Mouse (Mus musculus): ENCODE results near the gene Ncoa3. TPM values are rescaled to one million over a fixed set of nuclear protein-coding genes. Genes with fewer than 3 reads are reported as not detected.

Ncoa3 gene
- polyA plus RNA-seq, 2 experiments, result 17.8 to 25.5 TPM

GRCm38 (mm10) chr2:165982512-165983389 is 9.7 kb upstream of the Ncoa3 start:
- Histone ChIP-seq H3K9ac (ENCODE audit: low read depth, low read length, severe bottlenecking) (no peak overlapping the region), H3K27ac (replicated peaks; ENCODE audit: low read depth, low read length) (no peak overlapping the region), H3K27me3 (ENCODE audit: control insufficient read depth, insufficient read depth, low read length) (no peaks in the 10 kb centered on the region), H3K4me3 (replicated peaks; ENCODE audit: low read length) (no peak overlapping the region), H3K4me1 (ENCODE audit: control insufficient read depth, insufficient read depth, low read length) (peaks cover 5% of the 10 kb centered on the region; the same call in 1 of the 2 replicates), H3K4me2 (replicated peaks; ENCODE audit: low read depth, low read length, severe bottlenecking) (no peak overlapping the region), H3K9me3 (ENCODE audit: control insufficient read depth, low read length) (no peaks in the 10 kb centered on the region), H3K36me3 (ENCODE audit: control insufficient read depth, insufficient read depth, low read length) (no peaks in the 10 kb centered on the region)
- no peak for TF ChIP-seq POLR2A (IDR thresholded peaks at IDR 0.05; ENCODE audit: borderline replicate concordance, extremely low read depth, insufficient read depth, insufficient read length)
- DNase-seq (ENCODE audit: low spot score) (peak; percentile 45), ATAC-seq (ENCODE audit: low FRiP score, low read depth) (no peak)
- WGBS, result 51% methylated on average over 16 of the region's 16 CpGs

GRCm38 (mm10) chr2:165984318-165984717 is 8.1 kb upstream of the Ncoa3 start:
- no peaks in the 10 kb centered on the region for H3K27me3 ChIP-seq (ENCODE audit: control insufficient read depth, insufficient read depth, low read length)
- H3K4me1 ChIP-seq (ENCODE audit: control insufficient read depth, insufficient read depth, low read length), result peaks cover 5% of the 10 kb centered on the region; the same call in 1 of the 2 replicates
- H3K9ac ChIP-seq (ENCODE audit: low read depth, low read length, severe bottlenecking), result no peak overlapping the region
- H3K27ac ChIP-seq (replicated peaks; ENCODE audit: low read depth, low read length), result no peak overlapping the region
- TF ChIP-seq POLR2A (IDR thresholded peaks at IDR 0.05; ENCODE audit: borderline replicate concordance, extremely low read depth, insufficient read depth, insufficient read length), result no peak
- 89% methylated on average over 1 of the region's 1 CpGs for WGBS
- H3K4me2 ChIP-seq (replicated peaks; ENCODE audit: low read depth, low read length, severe bottlenecking), result no peak overlapping the region
- DNase-seq (ENCODE audit: low spot score) (no peak), ATAC-seq (ENCODE audit: low FRiP score, low read depth) (no peak)
- H3K4me3 ChIP-seq (replicated peaks; ENCODE audit: low read length), result no peak overlapping the region
- no peaks in the 10 kb centered on the region for H3K9me3 ChIP-seq (ENCODE audit: control insufficient read depth, low read length)
- H3K36me3 ChIP-seq (ENCODE audit: control insufficient read depth, insufficient read depth, low read length), result no peaks in the 10 kb centered on the region

- Histone ChIP-seq H3K36me3 (ENCODE audit: control insufficient read depth, insufficient read depth, low read length) (no peaks in the 10 kb centered on the region), H3K4me2 (replicated peaks; ENCODE audit: low read depth, low read length, severe bottlenecking) (no peak overlapping the region), H3K27me3 (ENCODE audit: control insufficient read depth, insufficient read depth, low read length) (no peaks in the 10 kb centered on the region), H3K9me3 (ENCODE audit: control insufficient read depth, low read length) (no peaks in the 10 kb centered on the region), H3K9ac (ENCODE audit: low read depth, low read length, severe bottlenecking) (no peak overlapping the region), H3K4me3 (replicated peaks; ENCODE audit: low read length) (no peak overlapping the region), H3K27ac (replicated peaks; ENCODE audit: low read depth, low read length) (no peak overlapping the region), H3K4me1 (ENCODE audit: control insufficient read depth, insufficient read depth, low read length) (peaks cover 5% of the 10 kb centered on the region; the same call in 1 of the 2 replicates)
- ATAC-seq (ENCODE audit: low FRiP score, low read depth) (no peak), DNase-seq (ENCODE audit: low spot score) (no peak)
- no peak for TF ChIP-seq POLR2A (IDR thresholded peaks at IDR 0.05; ENCODE audit: borderline replicate concordance, extremely low read depth, insufficient read depth, insufficient read length)
- 87% methylated on average over 6 of the region's 6 CpGs for WGBS
Observed at GRCm38 (mm10) chr2:165984891-165985290, 7.5 kb upstream of the Ncoa3 start.

GRCm38 (mm10) chr2:165985581-165985980 is 6.9 kb upstream of the Ncoa3 start:
- 90% methylated on average over 11 of the region's 11 CpGs for WGBS
- Histone ChIP-seq H3K4me2 (replicated peaks; ENCODE audit: low read depth, low read length, severe bottlenecking) (no peak overlapping the region), H3K4me1 (ENCODE audit: control insufficient read depth, insufficient read depth, low read length) (peaks cover 5% of the 10 kb centered on the region; the same call in 1 of the 2 replicates), H3K36me3 (ENCODE audit: control insufficient read depth, insufficient read depth, low read length) (no peaks in the 10 kb centered on the region), H3K9me3 (ENCODE audit: control insufficient read depth, low read length) (no peaks in the 10 kb centered on the region), H3K9ac (ENCODE audit: low read depth, low read length, severe bottlenecking) (no peak overlapping the region), H3K27me3 (ENCODE audit: control insufficient read depth, insufficient read depth, low read length) (no peaks in the 10 kb centered on the region), H3K4me3 (replicated peaks; ENCODE audit: low read length) (no peak overlapping the region), H3K27ac (replicated peaks; ENCODE audit: low read depth, low read length) (no peak overlapping the region)
- DNase-seq (ENCODE audit: low spot score), result no peak
- no peak for ATAC-seq (ENCODE audit: low FRiP score, low read depth)
- no peak for TF ChIP-seq POLR2A (IDR thresholded peaks at IDR 0.05; ENCODE audit: borderline replicate concordance, extremely low read depth, insufficient read depth, insufficient read length)

GRCm38 (mm10) chr2:165986921-165987453 is 5.4 kb upstream of the Ncoa3 start:
- Histone ChIP-seq H3K36me3 (ENCODE audit: control insufficient read depth, insufficient read depth, low read length) (no peaks in the 10 kb centered on the region), H3K27ac (replicated peaks; ENCODE audit: low read depth, low read length) (peak overlapping the region; percentile 88), H3K4me3 (replicated peaks; ENCODE audit: low read length) (peak overlapping the region; percentile 43), H3K9ac (ENCODE audit: low read depth, low read length, severe bottlenecking) (peak overlapping the region; percentile 58), H3K9me3 (ENCODE audit: control insufficient read depth, low read length) (no peaks in the 10 kb centered on the region), H3K27me3 (ENCODE audit: control insufficient read depth, insufficient read depth, low read length) (no peaks in the 10 kb centered on the region), H3K4me2 (replicated peaks; ENCODE audit: low read depth, low read length, severe bottlenecking) (peak overlapping the region; percentile 57), H3K4me1 (ENCODE audit: control insufficient read depth, insufficient read depth, low read length) (peaks cover 5% of the 10 kb centered on the region; the same call in 1 of the 2 replicates)
- DNase-seq (ENCODE audit: low spot score) (peak; percentile 89), ATAC-seq (ENCODE audit: low FRiP score, low read depth) (peak; percentile 78)
- under 1% methylated on average over 15 of the region's 23 CpGs for WGBS
- TF ChIP-seq POLR2A (IDR thresholded peaks at IDR 0.05; ENCODE audit: borderline replicate concordance, extremely low read depth, insufficient read depth, insufficient read length), result no peak

All from limb, embryonic 14.5 days (tissue).